Comparison of ENCODE assay signal across 10 mouse cellular contexts in the genomic region with DNA sequence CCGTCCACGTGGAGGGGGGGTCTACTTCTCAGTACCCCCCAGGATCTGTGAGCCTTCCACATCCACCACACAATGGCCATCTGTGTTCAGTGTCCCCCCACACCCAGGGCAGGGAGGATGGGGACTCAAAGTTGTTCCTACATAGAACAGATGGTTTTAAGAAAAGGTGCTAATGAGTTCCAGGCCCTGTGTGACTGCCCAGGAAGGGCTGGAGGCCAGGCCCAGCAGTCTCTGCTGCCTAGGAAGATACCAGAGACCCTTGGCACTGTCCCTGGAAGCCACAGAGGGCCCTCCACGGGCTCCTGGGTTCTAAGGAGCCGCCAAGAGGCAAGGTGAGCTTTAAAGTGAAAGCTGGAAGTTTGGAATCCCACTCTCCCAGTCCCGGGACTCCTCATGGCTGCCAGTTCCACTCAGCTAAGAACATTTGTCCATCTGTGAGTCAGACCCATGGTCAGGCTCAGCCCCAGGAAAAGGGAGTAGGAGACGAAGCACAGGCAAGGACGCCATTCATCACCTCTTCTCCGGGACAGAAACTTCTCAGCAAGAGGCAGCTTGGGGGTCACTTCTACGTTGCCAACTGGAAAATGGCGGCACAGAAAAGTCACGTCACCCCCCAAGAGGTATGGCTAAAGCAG. TPM values are rescaled to one million over a fixed set of nuclear protein-coding genes. Genes with fewer than 3 reads are reported as not detected.
A peak's percentile ranks its signal among the peaks of the same experiment; 100 is the strongest.
DNase-seq lines count a peak whose midpoint lies in the region; ATAC-seq and TF ChIP-seq lines count a peak whose summit lies in the region.
"Had no signal": no experiment of that assay in that cellular context is flagged by ENCODE, and none has a peak within 500 bp of the region (broad histone marks: within the 10 kb centered on the region; RNA-seq: fewer than 3 reads in every experiment).

No protein-coding gene starts in this region.

- no peak for DNase-seq in forebrain, embryonic 14.5 days (ENCODE audit: low spot score)
- no peak for DNase-seq in forebrain, postnatal 0 days
- peak; percentile 54 for DNase-seq in Muller cell, postnatal 12 days (ENCODE audit: inconsistent ontology term)
- DNase-seq in cerebellum, adult 18-20 months = peak; percentile 83
- DNase-seq in embryonic facial prominence, embryonic 14.5 days (ENCODE audit: low spot score) = peak; percentile 40
- no peak for DNase-seq in frontal cortex, adult 2 months (ENCODE audit: extremely low spot score in 1 of 2, low spot score in 1 of 2)
- DNase-seq in spleen, postnatal 36 days (ENCODE audit: low spot score in 2 of 2) = no peak
- no peak for DNase-seq in T-cell, adult 2 months (ENCODE audit: low spot score)
- DNase-seq: gastrocnemius, postnatal 36 days had no signal

- H3K36me3 ChIP-seq in forebrain, embryonic 14.5 days (ENCODE audit: control insufficient read depth, insufficient read depth, low read length) = no peaks in the 10 kb centered on the region
- no peaks in the 10 kb centered on the region; the same call in 1 of the 2 replicates for H3K36me3 ChIP-seq in forebrain, postnatal 0 days (ENCODE audit: insufficient read depth)
- H3K36me3 ChIP-seq in embryonic facial prominence, embryonic 14.5 days (ENCODE audit: control insufficient read depth, insufficient read depth, low read length) = peaks cover 7% of the 10 kb centered on the region
- H3K36me3 ChIP-seq: kidney, embryonic 15.5 days had no signal

- no peaks in the 10 kb centered on the region for H3K27me3 ChIP-seq in forebrain, embryonic 14.5 days (replicated peaks; ENCODE audit: control insufficient read depth, insufficient read depth, low read length)
- no peaks in the 10 kb centered on the region for H3K27me3 ChIP-seq in forebrain, postnatal 0 days (ENCODE audit: insufficient read depth, low read length)
- no peaks in the 10 kb centered on the region for H3K27me3 ChIP-seq in embryonic facial prominence, embryonic 14.5 days (replicated peaks; ENCODE audit: control insufficient read depth, insufficient read depth, low read length)
- H3K27me3 ChIP-seq: kidney, embryonic 15.5 days had no signal

- 84% methylated on average over 11 of the region's 11 CpGs for WGBS in forebrain, embryonic 14.5 days
- WGBS in forebrain, postnatal 0 days = 76% methylated on average over 11 of the region's 11 CpGs
- 62% methylated on average over 11 of the region's 11 CpGs for WGBS in embryonic facial prominence, embryonic 14.5 days

- H3K27ac ChIP-seq in forebrain, embryonic 14.5 days (ENCODE audit: low read depth, low read length) = no peak overlapping the region; the same call in 1 of the 2 replicates
- H3K27ac ChIP-seq in forebrain, postnatal 0 days (ENCODE audit: low read depth, low read length) = no peak overlapping the region
- H3K27ac ChIP-seq in embryonic facial prominence, embryonic 14.5 days (replicated peaks; ENCODE audit: low read depth, low read length) = no peak overlapping the region
- H3K27ac ChIP-seq: kidney, embryonic 15.5 days had no signal

- no peak overlapping the region for H3K4me3 ChIP-seq in forebrain, embryonic 14.5 days (ENCODE audit: low read depth, low read length)
- no peak overlapping the region for H3K4me3 ChIP-seq in forebrain, postnatal 0 days (ENCODE audit: low read depth, low read length)
- no peak overlapping the region for H3K4me3 ChIP-seq in embryonic facial prominence, embryonic 14.5 days (ENCODE audit: low read depth, low read length)
- H3K4me3 ChIP-seq: kidney, embryonic 15.5 days had no signal

- H3K4me2 ChIP-seq in forebrain, embryonic 14.5 days (ENCODE audit: low read length) = no peak overlapping the region
- H3K4me2 ChIP-seq in forebrain, postnatal 0 days (ENCODE audit: low read depth) = no peak overlapping the region
- H3K4me2 ChIP-seq in embryonic facial prominence, embryonic 14.5 days (ENCODE audit: low read depth, low read length) = no peak overlapping the region
- H3K4me2 ChIP-seq: kidney, embryonic 15.5 days had no signal

- H3K9me3 ChIP-seq in forebrain, embryonic 14.5 days (replicated peaks; ENCODE audit: control insufficient read depth, low read length) = no peaks in the 10 kb centered on the region
- no peaks in the 10 kb centered on the region for H3K9me3 ChIP-seq in forebrain, postnatal 0 days (ENCODE audit: low read length)
- H3K9me3 ChIP-seq in embryonic facial prominence, embryonic 14.5 days (ENCODE audit: control insufficient read depth, low read length) = no peaks in the 10 kb centered on the region
- H3K9me3 ChIP-seq: kidney, embryonic 15.5 days had no signal

- ATAC-seq in forebrain, embryonic 14.5 days = 0 out of 2 replicates have a peak, but pooled peaks have one; percentile 18
- ATAC-seq in forebrain, postnatal 0 days = no peak
- no peak for ATAC-seq in embryonic facial prominence, embryonic 14.5 days (ENCODE audit: low read depth)

- no peak for TF ChIP-seq CTCF in forebrain, postnatal 0 days (IDR thresholded peaks at IDR 0.05; ENCODE audit: low read depth)

- no peaks in the 10 kb centered on the region for H3K4me1 ChIP-seq in forebrain, embryonic 14.5 days (ENCODE audit: control insufficient read depth, insufficient read depth, low read length)
- 0 out of 2 replicates have a peak, but pooled peaks cover 3% of the 10 kb centered on the region for H3K4me1 ChIP-seq in forebrain, postnatal 0 days (ENCODE audit: insufficient read depth)
- H3K4me1 ChIP-seq in embryonic facial prominence, embryonic 14.5 days (ENCODE audit: control insufficient read depth, insufficient read depth, low read length) = 0 out of 2 replicates have a peak, but pooled peaks cover 6% of the 10 kb centered on the region

- no peak overlapping the region for H3K9ac ChIP-seq in forebrain, embryonic 14.5 days (ENCODE audit: low read length)
- H3K9ac ChIP-seq in forebrain, postnatal 0 days = no peak overlapping the region
- no peak overlapping the region for H3K9ac ChIP-seq in embryonic facial prominence, embryonic 14.5 days (ENCODE audit: low read depth, low read length)
- H3K9ac ChIP-seq: kidney, embryonic 15.5 days had no signal

RNA-seq across cellular contexts. Expression of gene Dkk3, which starts 36.9 kb away (rescaled TPM):
- polyA plus RNA-seq in forebrain, embryonic 14.5 days (2014; fragmentation: Nextera tagmentation; extraction: Ambion mirVana) = 22.9 and 24.7 TPM in 2 replicates
- 50.8 and 53.8 TPM in 2 replicates for total RNA-seq in forebrain, postnatal 0 days (2014; rRNA removed)
- 48.1 and 49.9 TPM in 2 replicates for polyA plus RNA-seq in forebrain, postnatal 0 days (2015; fragmentation: Nextera tagmentation; extraction: Ambion mirVana)
- polyA plus RNA-seq in embryonic facial prominence, embryonic 14.5 days (2014; fragmentation: Nextera tagmentation; extraction: Ambion mirVana) = 54.7 and 55.0 TPM in 2 replicates
- 95.3 and 106 TPM in 2 replicates for polyA plus RNA-seq in frontal cortex, adult 2 months (2012; rRNA removed)

Comparison
In these comparisons a context has a peak if more than half of its experiments do, and no peak if none do; other contexts are left out.
1. DNase-seq: peak in Muller cell, postnatal 12 days (single experiment), cerebellum, adult 18-20 months (2 of 2) and embryonic facial prominence, embryonic 14.5 days (single experiment); none in forebrain, embryonic 14.5 days (single experiment), forebrain, postnatal 0 days (single experiment), frontal cortex, adult 2 months (0 of 2), spleen, postnatal 36 days (0 of 2) and T-cell, adult 2 months (single experiment).